16 mouse cellular contexts compared by ENCODE assay signal in the genomic region with DNA sequence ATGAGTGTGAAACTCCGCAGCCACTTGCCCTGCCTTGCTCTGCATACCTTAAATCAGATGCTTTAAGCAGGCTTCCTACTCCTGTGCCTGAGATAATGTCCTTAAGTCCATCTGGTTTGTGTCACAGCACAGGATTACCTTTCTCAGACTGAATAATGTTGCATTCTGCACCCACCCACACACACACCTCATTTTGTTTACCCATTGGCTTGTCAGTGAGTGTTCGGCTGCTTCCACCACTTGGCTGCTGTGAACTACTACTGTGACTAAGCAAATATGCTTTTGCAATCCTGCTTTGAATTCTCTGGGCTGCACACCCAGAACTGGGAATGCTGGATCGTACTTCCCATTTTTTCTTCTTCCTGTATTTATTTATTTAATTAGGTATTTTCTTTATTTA.
DNase-seq lines count a peak whose midpoint lies in the region; ATAC-seq and TF ChIP-seq lines count a peak whose summit lies in the region.
"Had no signal": no experiment of that assay in that cellular context is flagged by ENCODE, and none has a peak within 500 bp of the region (broad histone marks: within the 10 kb centered on the region; RNA-seq: fewer than 3 reads in every experiment).

No protein-coding gene starts in this region.

- H3K9ac ChIP-seq in heart, adult 2 months (ENCODE audit: low read depth, low read length) = no peak overlapping the region
- no peak overlapping the region for H3K9ac ChIP-seq in stomach, postnatal 0 days (ENCODE audit: low read length)
- no peak overlapping the region for H3K9ac ChIP-seq in intestine, embryonic 16.5 days (ENCODE audit: low read depth, low read length)
- H3K9ac ChIP-seq: forebrain, embryonic 12.5 days; limb, embryonic 12.5 days had no signal

- no peaks in the 10 kb centered on the region for H3K79me2 ChIP-seq in heart, adult 2 months (replicated peaks; ENCODE audit: control insufficient read depth, insufficient read depth, low read length)

- H3K4me1 ChIP-seq in heart, adult 2 months (ENCODE audit: control insufficient read depth, insufficient read depth, low read length) = no peaks in the 10 kb centered on the region
- H3K4me1 ChIP-seq in stomach, postnatal 0 days (replicated peaks; ENCODE audit: control insufficient read depth, insufficient read depth) = no peaks in the 10 kb centered on the region
- H3K4me1 ChIP-seq in intestine, embryonic 16.5 days (ENCODE audit: control insufficient read depth, insufficient read depth, low read length) = no peaks in the 10 kb centered on the region
- H3K4me1 ChIP-seq: limb, embryonic 12.5 days had no signal

- H3K27me3 ChIP-seq in heart, adult 2 months (ENCODE audit: control insufficient read depth, insufficient read depth, low read length) = no peaks in the 10 kb centered on the region
- H3K27me3 ChIP-seq in stomach, postnatal 0 days (ENCODE audit: control insufficient read depth, insufficient read depth, low read length) = no peaks in the 10 kb centered on the region
- no peaks in the 10 kb centered on the region for H3K27me3 ChIP-seq in intestine, embryonic 16.5 days (replicated peaks; ENCODE audit: control insufficient read depth, insufficient read depth, low read length)
- H3K27me3 ChIP-seq: forebrain, embryonic 12.5 days; limb, embryonic 12.5 days had no signal

- DNase-seq in heart, adult 11 months = peak; percentile 90
- no peak for DNase-seq in heart, adult 2 months
- peak; percentile 21 for DNase-seq in right cerebral cortex, adult 18-20 months
- DNase-seq in right cerebral cortex, postnatal 4 days = no peak
- peak; percentile 12 for DNase-seq in gonadal fat pad, adult 2 months (ENCODE audit: low read depth)
- no peak for DNase-seq in stomach, postnatal 0 days (ENCODE audit: low spot score)
- no peak for DNase-seq in ovary, postnatal 36 days (ENCODE audit: low spot score)
- DNase-seq: cerebellum, postnatal 10 days; gastrocnemius, postnatal 36 days; heart, postnatal 36 days; thymus, postnatal 25 days had no signal

- no peak for TF ChIP-seq EP300 in heart, adult 2 months (IDR thresholded peaks at IDR 0.05; ENCODE audit: insufficient read depth, low read depth, low read length)
- no peak for TF ChIP-seq EP300 in stomach, postnatal 0 days (optimal IDR thresholded peaks at IDR 0.05)

- intact Hi-C loops in heart, adult 2 months (cut with DNase I) = no loop called here

- 72% methylated on average over 3 of the region's 3 CpGs for WGBS in heart, adult 2 months
- 48% methylated on average over 3 of the region's 3 CpGs for WGBS in stomach, postnatal 0 days
- WGBS in intestine, embryonic 16.5 days = 58% methylated on average over 3 of the region's 3 CpGs

- no peak for TF ChIP-seq CTCF in heart, adult 2 months (IDR thresholded peaks at IDR 0.05)
- no peak for TF ChIP-seq CTCF in stomach, postnatal 0 days (IDR thresholded peaks at IDR 0.05; ENCODE audit: low read depth)

- ATAC-seq in stomach, postnatal 0 days (ENCODE audit: low FRiP score, low TSS enrichment) = 0 out of 2 replicates have a peak, but pooled peaks have one; percentile 64
- no peak for ATAC-seq in intestine, embryonic 16.5 days
- ATAC-seq: intestine, postnatal 0 days; Patski had no signal

- H3K36me3 ChIP-seq in heart, adult 2 months (ENCODE audit: control insufficient read depth, insufficient read depth, low read length) = no peaks in the 10 kb centered on the region
- H3K36me3 ChIP-seq in stomach, postnatal 0 days (ENCODE audit: control insufficient read depth, insufficient read depth, low read length) = no peaks in the 10 kb centered on the region
- no peaks in the 10 kb centered on the region for H3K36me3 ChIP-seq in intestine, embryonic 16.5 days (ENCODE audit: control insufficient read depth, insufficient read depth, low read length)
- H3K36me3 ChIP-seq: forebrain, embryonic 12.5 days; limb, embryonic 12.5 days had no signal

- no peak overlapping the region for H3K4me3 ChIP-seq in heart, adult 2 months
- no peak overlapping the region for H3K4me3 ChIP-seq in stomach, postnatal 0 days (ENCODE audit: low read depth, low read length)
- no peak overlapping the region for H3K4me3 ChIP-seq in intestine, embryonic 16.5 days (ENCODE audit: low read length)
- H3K4me3 ChIP-seq: forebrain, embryonic 12.5 days; limb, embryonic 12.5 days had no signal

- no peak for TF ChIP-seq POLR2A in heart, adult 2 months (IDR thresholded peaks at IDR 0.05; ENCODE audit: insufficient read depth, low read depth, low read length)

- no peak overlapping the region for H3K4me2 ChIP-seq in stomach, postnatal 0 days (replicated peaks; ENCODE audit: low read depth)
- H3K4me2 ChIP-seq in intestine, embryonic 16.5 days (ENCODE audit: low read depth, low read length) = no peak overlapping the region
- H3K4me2 ChIP-seq: forebrain, embryonic 12.5 days; limb, embryonic 12.5 days had no signal

- no peaks in the 10 kb centered on the region for H3K9me3 ChIP-seq in stomach, postnatal 0 days (ENCODE audit: control insufficient read depth, low read length)
- no peaks in the 10 kb centered on the region for H3K9me3 ChIP-seq in intestine, embryonic 16.5 days (ENCODE audit: control insufficient read depth, low read length)
- H3K9me3 ChIP-seq: forebrain, embryonic 12.5 days; limb, embryonic 12.5 days had no signal

- H3K27ac ChIP-seq in heart, adult 2 months = no peak overlapping the region
- H3K27ac ChIP-seq in stomach, postnatal 0 days (replicated peaks) = no peak overlapping the region
- H3K27ac ChIP-seq in intestine, embryonic 16.5 days (ENCODE audit: low read length) = no peak overlapping the region
- H3K27ac ChIP-seq: forebrain, embryonic 12.5 days; limb, embryonic 12.5 days had no signal

Comparison
In these comparisons a context has a peak if more than half of its experiments do, and no peak if none do; other contexts are left out.
1. DNase-seq: peak in heart, adult 11 months (single experiment), right cerebral cortex, adult 18-20 months (single experiment) and gonadal fat pad, adult 2 months (single experiment); none in heart, adult 2 months (0 of 2), right cerebral cortex, postnatal 4 days (single experiment), stomach, postnatal 0 days (single experiment) and ovary, postnatal 36 days (single experiment).